19 mouse cellular contexts compared by ENCODE assay signal in genomic region chr6:138754955-138755303, GRCm38 (mm10).
"Had no signal": no experiment of that assay in that cellular context is flagged by ENCODE, and none has a peak within 500 bp of the region (broad histone marks: within the 10 kb centered on the region; RNA-seq: fewer than 3 reads in every experiment).

No protein-coding gene starts in this region.

- H3K27me3 ChIP-seq: limb, embryonic 12.5 days; limb, embryonic 15.5 days; megakaryocyte, embryonic 14.5 days; midbrain, embryonic 13.5 days; neural tube, embryonic 13.5 days had no signal

- DNase-seq: kidney, postnatal 25 days; left cerebral cortex, postnatal 4 days; liver, postnatal 0 days; lung, embryonic 14.5 days; thymus, adult 18-20 months; thymus, postnatal 36 days had no signal

- ATAC-seq: liver, postnatal 0 days; lung, postnatal 0 days; midbrain, embryonic 13.5 days; midbrain, embryonic 16.5 days had no signal

- H3K9me3 ChIP-seq: limb, embryonic 12.5 days; limb, embryonic 15.5 days; midbrain, embryonic 10.5 days; midbrain, embryonic 13.5 days; neural tube, embryonic 13.5 days had no signal

- H3K4me3 ChIP-seq: limb, embryonic 12.5 days; limb, embryonic 15.5 days; megakaryocyte, embryonic 14.5 days; midbrain, embryonic 10.5 days; midbrain, embryonic 13.5 days; myocyte; neural tube, embryonic 13.5 days had no signal

- H3K4me1 ChIP-seq: limb, embryonic 12.5 days; limb, embryonic 15.5 days; megakaryocyte, embryonic 14.5 days; midbrain, embryonic 10.5 days; midbrain, embryonic 13.5 days; neural tube, embryonic 13.5 days had no signal

- H3K27ac ChIP-seq: kidney, postnatal 0 days; limb, embryonic 12.5 days; limb, embryonic 15.5 days; liver, embryonic 14.5 days; macrophage; midbrain, embryonic 10.5 days; midbrain, embryonic 13.5 days; neural tube, embryonic 13.5 days had no signal

- H3K4me2 ChIP-seq: limb, embryonic 12.5 days; limb, embryonic 15.5 days; liver, embryonic 11.5 days; lung, embryonic 14.5 days; midbrain, embryonic 13.5 days; neural tube, embryonic 13.5 days had no signal

- H3K9ac ChIP-seq: limb, embryonic 12.5 days; limb, embryonic 15.5 days; liver, embryonic 14.5 days; liver, postnatal 0 days; lung, embryonic 14.5 days; midbrain, embryonic 13.5 days; neural tube, embryonic 13.5 days had no signal

- H3K36me3 ChIP-seq: limb, embryonic 12.5 days; limb, embryonic 15.5 days; midbrain, embryonic 10.5 days; midbrain, embryonic 13.5 days; neural tube, embryonic 13.5 days had no signal
